Mouse (Mus musculus): Measurements from ENCODE around the gene Syn3. TPM values are rescaled to one million over a fixed set of nuclear protein-coding genes. Genes with fewer than 3 reads are reported as not detected.

The Syn3 gene
- polyA plus RNA-seq, 1 experiment from 2014 or later = 5.9 TPM

- Histone ChIP-seq H3K27ac (no peak overlapping the region), H3K9ac (ENCODE audit: low read depth, low read length) (no peak overlapping the region), H3K4me1 (replicated peaks; ENCODE audit: insufficient read depth, low read length) (no peaks in the 10 kb centered on the region), H3K4me2 (ENCODE audit: low read length) (no peak overlapping the region), H3K36me3 (ENCODE audit: insufficient read depth, low read length) (no peaks in the 10 kb centered on the region), H3K27me3 (ENCODE audit: insufficient read depth, low read length) (no peaks in the 10 kb centered on the region), H3K9me3 (replicated peaks; ENCODE audit: low read length) (no peaks in the 10 kb centered on the region), H3K4me3 (replicated peaks; ENCODE audit: low read depth, low read length) (no peak overlapping the region)
- WGBS = 91% methylated on average over 3 of the region's 3 CpGs
- ATAC-seq (replicated peaks; ENCODE audit: low FRiP score, low read depth) (no peak), DNase-seq (ENCODE audit: low spot score) (no peak)
- TF ChIP-seq CTCF (IDR thresholded peaks at IDR 0.05; ENCODE audit: low read depth) = no peak
Observed at GRCm38 (mm10) chr10:86218984-86219383, 279.7 kb downstream of the Syn3 start.

- no peak overlapping the region for H3K9ac ChIP-seq (ENCODE audit: low read depth, low read length)
- no peak for TF ChIP-seq CTCF (IDR thresholded peaks at IDR 0.05; ENCODE audit: low read depth)
- no peaks in the 10 kb centered on the region for H3K27me3 ChIP-seq (ENCODE audit: insufficient read depth, low read length)
- DNase-seq (ENCODE audit: low spot score) (no peak), ATAC-seq (replicated peaks; ENCODE audit: low FRiP score, low read depth) (no peak)
- H3K27ac ChIP-seq = no peak overlapping the region
- no peak overlapping the region for H3K4me2 ChIP-seq (ENCODE audit: low read length)
- H3K9me3 ChIP-seq (replicated peaks; ENCODE audit: low read length) = no peaks in the 10 kb centered on the region
- H3K4me1 ChIP-seq (replicated peaks; ENCODE audit: insufficient read depth, low read length) = no peaks in the 10 kb centered on the region
- WGBS = 81% methylated on average over 2 of the region's 2 CpGs
- no peak overlapping the region for H3K4me3 ChIP-seq (replicated peaks; ENCODE audit: low read depth, low read length)
- no peaks in the 10 kb centered on the region for H3K36me3 ChIP-seq (ENCODE audit: insufficient read depth, low read length)
Observed at GRCm38 (mm10) chr10:86216836-86217235, 281.9 kb downstream of the Syn3 start.

GRCm38 (mm10) chr10:86212062-86212461 lies 286.6 kb downstream of the Syn3 start:
- no peaks in the 10 kb centered on the region for H3K4me1 ChIP-seq (replicated peaks; ENCODE audit: insufficient read depth, low read length)
- H3K9me3 ChIP-seq (replicated peaks; ENCODE audit: low read length) = no peaks in the 10 kb centered on the region
- 67% methylated on average over 4 of the region's 4 CpGs for WGBS
- no peak overlapping the region for H3K27ac ChIP-seq
- DNase-seq (ENCODE audit: low spot score) (no peak), ATAC-seq (replicated peaks; ENCODE audit: low FRiP score, low read depth) (no peak)
- H3K36me3 ChIP-seq (ENCODE audit: insufficient read depth, low read length) = no peaks in the 10 kb centered on the region
- H3K4me2 ChIP-seq (ENCODE audit: low read length) = no peak overlapping the region
- no peak overlapping the region for H3K9ac ChIP-seq (ENCODE audit: low read depth, low read length)
- no peak overlapping the region for H3K4me3 ChIP-seq (replicated peaks; ENCODE audit: low read depth, low read length)
- no peak for TF ChIP-seq CTCF (IDR thresholded peaks at IDR 0.05; ENCODE audit: low read depth)
- no peaks in the 10 kb centered on the region for H3K27me3 ChIP-seq (ENCODE audit: insufficient read depth, low read length)

GRCm38 (mm10) chr10:86203915-86204314 lies 294.8 kb downstream of the Syn3 start:
- TF ChIP-seq CTCF (IDR thresholded peaks at IDR 0.05; ENCODE audit: low read depth) = no peak

GRCm38 (mm10) chr10:86203175-86203574 lies 295.5 kb downstream of the Syn3 start:
- TF ChIP-seq CTCF (IDR thresholded peaks at IDR 0.05; ENCODE audit: low read depth) = no peak
- Histone ChIP-seq H3K27ac (no peak overlapping the region), H3K36me3 (ENCODE audit: insufficient read depth, low read length) (no peaks in the 10 kb centered on the region), H3K27me3 (ENCODE audit: insufficient read depth, low read length) (no peaks in the 10 kb centered on the region), H3K4me1 (replicated peaks; ENCODE audit: insufficient read depth, low read length) (no peaks in the 10 kb centered on the region), H3K4me2 (ENCODE audit: low read length) (no peak overlapping the region), H3K4me3 (replicated peaks; ENCODE audit: low read depth, low read length) (no peak overlapping the region), H3K9ac (ENCODE audit: low read depth, low read length) (no peak overlapping the region), H3K9me3 (replicated peaks; ENCODE audit: low read length) (no peaks in the 10 kb centered on the region)
- DNase-seq (ENCODE audit: low spot score) (peak; percentile 54), ATAC-seq (replicated peaks; ENCODE audit: low FRiP score, low read depth) (no peak)
- WGBS = 71% methylated on average over 6 of the region's 6 CpGs

More at GRCm38 (mm10) chr10:86203915-86204314, 294.8 kb downstream of the Syn3 start:
- Histone ChIP-seq H3K9me3 (replicated peaks; ENCODE audit: low read length) (no peaks in the 10 kb centered on the region), H3K4me1 (replicated peaks; ENCODE audit: insufficient read depth, low read length) (no peaks in the 10 kb centered on the region), H3K36me3 (ENCODE audit: insufficient read depth, low read length) (no peaks in the 10 kb centered on the region), H3K4me2 (ENCODE audit: low read length) (no peak overlapping the region), H3K4me3 (replicated peaks; ENCODE audit: low read depth, low read length) (no peak overlapping the region), H3K27me3 (ENCODE audit: insufficient read depth, low read length) (no peaks in the 10 kb centered on the region), H3K27ac (no peak overlapping the region), H3K9ac (ENCODE audit: low read depth, low read length) (no peak overlapping the region)
- DNase-seq (ENCODE audit: low spot score) = no peak
- no peak for ATAC-seq (replicated peaks; ENCODE audit: low FRiP score, low read depth)

GRCm38 (mm10) chr10:86201826-86202225 lies 296.9 kb downstream of the Syn3 start:
- Histone ChIP-seq H3K9ac (ENCODE audit: low read depth, low read length) (no peak overlapping the region), H3K27ac (no peak overlapping the region), H3K9me3 (replicated peaks; ENCODE audit: low read length) (no peaks in the 10 kb centered on the region), H3K27me3 (ENCODE audit: insufficient read depth, low read length) (no peaks in the 10 kb centered on the region), H3K4me2 (ENCODE audit: low read length) (no peak overlapping the region), H3K4me1 (replicated peaks; ENCODE audit: insufficient read depth, low read length) (no peaks in the 10 kb centered on the region), H3K4me3 (replicated peaks; ENCODE audit: low read depth, low read length) (no peak overlapping the region), H3K36me3 (ENCODE audit: insufficient read depth, low read length) (no peaks in the 10 kb centered on the region)
- no peak for TF ChIP-seq CTCF (IDR thresholded peaks at IDR 0.05; ENCODE audit: low read depth)
- no peak for ATAC-seq (replicated peaks; ENCODE audit: low FRiP score, low read depth)
- 74% methylated on average over 7 of the region's 7 CpGs for WGBS
- DNase-seq (ENCODE audit: low spot score) = no peak

GRCm38 (mm10) chr10:86201006-86201405 lies 297.7 kb downstream of the Syn3 start:
- WGBS = 49% methylated on average over 3 of the region's 3 CpGs
- TF ChIP-seq CTCF (IDR thresholded peaks at IDR 0.05; ENCODE audit: low read depth) = no peak
- DNase-seq (ENCODE audit: low spot score) (peak; percentile 35), ATAC-seq (replicated peaks; ENCODE audit: low FRiP score, low read depth) (no peak)
- no peak overlapping the region for H3K4me2 ChIP-seq (ENCODE audit: low read length)
- no peaks in the 10 kb centered on the region for H3K4me1 ChIP-seq (replicated peaks; ENCODE audit: insufficient read depth, low read length)
- H3K9ac ChIP-seq (ENCODE audit: low read depth, low read length) = no peak overlapping the region
- no peak overlapping the region for H3K4me3 ChIP-seq (replicated peaks; ENCODE audit: low read depth, low read length)
- H3K36me3 ChIP-seq (ENCODE audit: insufficient read depth, low read length) = no peaks in the 10 kb centered on the region
- no peaks in the 10 kb centered on the region for H3K9me3 ChIP-seq (replicated peaks; ENCODE audit: low read length)
- no peak overlapping the region for H3K27ac ChIP-seq
- H3K27me3 ChIP-seq (ENCODE audit: insufficient read depth, low read length) = no peaks in the 10 kb centered on the region

Measured in kidney, postnatal 0 days (tissue).